Mouse (Mus musculus): Measurements from ENCODE around the gene Svep1. TPM values are rescaled to one million over a fixed set of nuclear protein-coding genes. Genes with fewer than 3 reads are reported as not detected.

Svep1 gene
- polyA plus RNA-seq, 1 experiment from 2014 or later = 0.31 TPM

GRCm38 (mm10) chr4:58082588-58082987, 124.1 kb downstream of the Svep1 start:
- 7% methylated on average over 5 of the region's 5 CpGs for WGBS (ENCODE audit: insufficient replicate concordance)
- Histone ChIP-seq H3K4me2 (no peak overlapping the region), H3K4me3 (replicated peaks) (no peak overlapping the region), H3K36me3 (replicated peaks) (no peaks in the 10 kb centered on the region), H3K27me3 (no peaks in the 10 kb centered on the region), H3K4me1 (replicated peaks) (no peaks in the 10 kb centered on the region), H3K9ac (no peak overlapping the region), H3K9me3 (replicated peaks) (no peaks in the 10 kb centered on the region), H3K27ac (replicated peaks) (no peak overlapping the region)
- ATAC-seq (ENCODE audit: insufficient read depth) = no peak

- no peak for ATAC-seq (ENCODE audit: insufficient read depth)
- WGBS (ENCODE audit: insufficient replicate concordance) = 19% methylated on average over 10 of the region's 10 CpGs
- Histone ChIP-seq H3K36me3 (replicated peaks) (no peaks in the 10 kb centered on the region), H3K27ac (replicated peaks) (no peak overlapping the region), H3K4me1 (replicated peaks) (no peaks in the 10 kb centered on the region), H3K4me3 (replicated peaks) (no peak overlapping the region), H3K9me3 (replicated peaks) (no peaks in the 10 kb centered on the region), H3K4me2 (no peak overlapping the region), H3K27me3 (no peaks in the 10 kb centered on the region), H3K9ac (no peak overlapping the region)
Measured at GRCm38 (mm10) chr4:58079631-58080030, 127.0 kb downstream of the Svep1 start.

- Histone ChIP-seq H3K27ac (replicated peaks) (no peak overlapping the region), H3K9me3 (replicated peaks) (no peaks in the 10 kb centered on the region), H3K9ac (no peak overlapping the region), H3K4me3 (replicated peaks) (no peak overlapping the region), H3K27me3 (no peaks in the 10 kb centered on the region), H3K4me1 (replicated peaks) (no peaks in the 10 kb centered on the region), H3K36me3 (replicated peaks) (no peaks in the 10 kb centered on the region), H3K4me2 (no peak overlapping the region)
- WGBS (ENCODE audit: insufficient replicate concordance) = 30% methylated on average over 6 of the region's 6 CpGs
- ATAC-seq (ENCODE audit: insufficient read depth) = no peak
Measured at GRCm38 (mm10) chr4:58077950-58078349, 128.7 kb downstream of the Svep1 start.

DNA sequence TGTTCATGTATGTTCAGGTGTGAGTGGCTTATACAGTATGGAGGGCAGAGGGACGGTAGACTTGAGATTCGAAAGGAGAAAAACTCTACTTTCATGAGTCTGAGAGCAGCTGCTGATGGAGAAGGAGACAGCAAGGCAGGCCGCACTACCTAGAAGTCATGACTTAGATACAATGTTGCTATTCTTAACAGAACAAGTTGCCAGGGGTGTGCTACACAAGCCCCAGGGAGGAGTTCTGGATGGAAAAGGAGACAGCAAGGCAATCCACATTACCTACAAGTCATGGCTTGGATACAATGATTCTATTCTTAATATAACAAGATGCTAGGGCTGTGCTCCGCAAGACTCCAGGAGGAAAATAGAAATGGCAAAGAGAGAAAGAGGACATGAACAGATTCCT, 129.1 kb downstream of the Svep1 start:
- no peak overlapping the region for H3K9ac ChIP-seq
- no peaks in the 10 kb centered on the region for H3K36me3 ChIP-seq (replicated peaks)
- no peak overlapping the region for H3K4me2 ChIP-seq
- H3K27ac ChIP-seq (replicated peaks) = no peak overlapping the region
- H3K27me3 ChIP-seq = no peaks in the 10 kb centered on the region
- no peak for ATAC-seq (ENCODE audit: insufficient read depth)
- 69% methylated on average over 4 of the region's 4 CpGs for WGBS (ENCODE audit: insufficient replicate concordance)
- no peak overlapping the region for H3K4me3 ChIP-seq (replicated peaks)
- H3K4me1 ChIP-seq (replicated peaks) = no peaks in the 10 kb centered on the region
- H3K9me3 ChIP-seq (replicated peaks) = no peaks in the 10 kb centered on the region

DNA sequence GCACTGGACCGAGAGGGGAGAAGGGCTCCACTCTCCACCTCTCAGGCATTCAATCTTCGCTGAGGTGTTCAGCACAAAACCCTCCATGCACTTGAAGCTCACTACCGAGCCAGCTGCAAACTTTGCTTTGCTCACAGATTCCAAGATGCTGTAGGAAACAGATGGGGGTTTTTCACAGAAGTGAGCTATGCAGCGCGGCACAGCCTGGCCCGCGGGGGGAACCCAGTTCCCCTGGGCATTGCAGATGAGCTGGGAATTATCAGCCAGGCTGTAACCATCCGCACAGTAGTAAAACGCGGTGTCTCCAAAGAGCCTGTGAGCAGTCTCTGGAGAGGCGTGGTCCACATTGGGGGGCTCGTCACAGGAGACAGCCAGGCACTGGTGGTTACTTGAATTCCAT, 133.8 kb downstream of the Svep1 start:
- no peak overlapping the region for H3K4me2 ChIP-seq
- no peaks in the 10 kb centered on the region for H3K4me1 ChIP-seq (replicated peaks)
- no peaks in the 10 kb centered on the region for H3K9me3 ChIP-seq (replicated peaks)
- no peak overlapping the region for H3K27ac ChIP-seq (replicated peaks)
- 78% methylated on average over 12 of the region's 12 CpGs for WGBS (ENCODE audit: insufficient replicate concordance)
- H3K36me3 ChIP-seq (replicated peaks) = no peaks in the 10 kb centered on the region
- H3K9ac ChIP-seq = no peak overlapping the region
- ATAC-seq (ENCODE audit: insufficient read depth) = no peak
- H3K4me3 ChIP-seq (replicated peaks) = no peak overlapping the region
- H3K27me3 ChIP-seq = no peaks in the 10 kb centered on the region

GRCm38 (mm10) chr4:58068886-58069285, 137.8 kb downstream of the Svep1 start:
- no peak overlapping the region for H3K9ac ChIP-seq
- no peak overlapping the region for H3K4me2 ChIP-seq
- H3K9me3 ChIP-seq (replicated peaks) = no peaks in the 10 kb centered on the region
- no peak overlapping the region for H3K27ac ChIP-seq (replicated peaks)
- no peaks in the 10 kb centered on the region for H3K4me1 ChIP-seq (replicated peaks)
- no peak for ATAC-seq (ENCODE audit: insufficient read depth)
- no peaks in the 10 kb centered on the region for H3K36me3 ChIP-seq (replicated peaks)
- no peaks in the 10 kb centered on the region for H3K27me3 ChIP-seq
- H3K4me3 ChIP-seq (replicated peaks) = no peak overlapping the region
- 60% methylated on average over 5 of the region's 5 CpGs for WGBS (ENCODE audit: insufficient replicate concordance)

- H3K4me2 ChIP-seq = no peak overlapping the region
- ATAC-seq (ENCODE audit: insufficient read depth) = no peak
- H3K4me3 ChIP-seq (replicated peaks) = no peak overlapping the region
- no peak overlapping the region for H3K9ac ChIP-seq
- H3K36me3 ChIP-seq (replicated peaks) = no peaks in the 10 kb centered on the region
- no peak overlapping the region for H3K27ac ChIP-seq (replicated peaks)
- 26% methylated on average over 2 of the region's 2 CpGs for WGBS (ENCODE audit: insufficient replicate concordance)
- H3K4me1 ChIP-seq (replicated peaks) = no peaks in the 10 kb centered on the region
- no peaks in the 10 kb centered on the region for H3K9me3 ChIP-seq (replicated peaks)
- H3K27me3 ChIP-seq = no peaks in the 10 kb centered on the region
Measured at GRCm38 (mm10) chr4:58064721-58065120, 141.9 kb downstream of the Svep1 start.

- no peak overlapping the region for H3K9ac ChIP-seq
- no peak overlapping the region for H3K4me3 ChIP-seq (replicated peaks)
- ATAC-seq (ENCODE audit: insufficient read depth) = no peak
- no peaks in the 10 kb centered on the region for H3K4me1 ChIP-seq (replicated peaks)
- H3K27me3 ChIP-seq = no peaks in the 10 kb centered on the region
- no peaks in the 10 kb centered on the region for H3K36me3 ChIP-seq (replicated peaks)
- WGBS (ENCODE audit: insufficient replicate concordance) = 59% methylated on average over 1 of the region's 1 CpGs
- no peaks in the 10 kb centered on the region for H3K9me3 ChIP-seq (replicated peaks)
- no peak overlapping the region for H3K27ac ChIP-seq (replicated peaks)
- no peak overlapping the region for H3K4me2 ChIP-seq
Measured at GRCm38 (mm10) chr4:58062933-58063332, 143.7 kb downstream of the Svep1 start.

DNA sequence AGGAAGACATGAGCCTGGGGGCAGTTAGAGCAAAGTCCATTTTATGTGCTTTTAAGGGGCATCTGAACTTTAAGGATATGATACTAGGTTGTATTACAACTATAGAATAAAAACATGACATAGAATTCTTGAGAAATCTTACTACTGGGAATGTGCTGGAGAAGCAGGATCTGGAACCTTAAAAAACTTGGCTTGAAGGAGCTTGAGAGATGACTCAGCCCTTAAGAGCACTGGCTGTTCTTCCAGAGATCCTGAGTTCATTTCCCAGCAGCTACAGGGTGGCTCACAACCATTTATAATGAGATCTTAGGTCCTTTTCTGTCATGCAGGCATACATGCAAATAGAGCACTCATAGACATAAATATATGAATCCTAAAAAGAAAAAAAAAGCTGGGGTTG, 151.0 kb downstream of the Svep1 start:
- Histone ChIP-seq H3K9me3 (replicated peaks) (no peaks in the 10 kb centered on the region), H3K4me3 (replicated peaks) (no peak overlapping the region), H3K4me2 (no peak overlapping the region), H3K9ac (no peak overlapping the region), H3K27ac (replicated peaks) (no peak overlapping the region), H3K27me3 (no peaks in the 10 kb centered on the region), H3K4me1 (replicated peaks) (no peaks in the 10 kb centered on the region), H3K36me3 (replicated peaks) (no peaks in the 10 kb centered on the region)
- no peak for ATAC-seq (ENCODE audit: insufficient read depth)

GRCm38 (mm10) chr4:58054441-58054840, 152.2 kb downstream of the Svep1 start:
- Histone ChIP-seq H3K9me3 (replicated peaks) (no peaks in the 10 kb centered on the region), H3K27me3 (no peaks in the 10 kb centered on the region), H3K4me2 (no peak overlapping the region), H3K4me3 (replicated peaks) (no peak overlapping the region), H3K9ac (no peak overlapping the region), H3K4me1 (replicated peaks) (no peaks in the 10 kb centered on the region), H3K36me3 (replicated peaks) (no peaks in the 10 kb centered on the region), H3K27ac (replicated peaks) (no peak overlapping the region)
- 61% methylated on average over 5 of the region's 5 CpGs for WGBS (ENCODE audit: insufficient replicate concordance)
- no peak for ATAC-seq (ENCODE audit: insufficient read depth)

GRCm38 (mm10) chr4:58050746-58051145, 155.9 kb downstream of the Svep1 start:
- no peaks in the 10 kb centered on the region for H3K36me3 ChIP-seq (replicated peaks)
- ATAC-seq (ENCODE audit: insufficient read depth) = no peak
- no peak overlapping the region for H3K4me2 ChIP-seq
- no peaks in the 10 kb centered on the region for H3K9me3 ChIP-seq (replicated peaks)
- H3K4me1 ChIP-seq (replicated peaks) = no peaks in the 10 kb centered on the region
- no peak overlapping the region for H3K4me3 ChIP-seq (replicated peaks)
- H3K27ac ChIP-seq (replicated peaks) = no peak overlapping the region
- no peaks in the 10 kb centered on the region for H3K27me3 ChIP-seq
- 36% methylated on average over 8 of the region's 8 CpGs for WGBS (ENCODE audit: insufficient replicate concordance)
- no peak overlapping the region for H3K9ac ChIP-seq

DNA sequence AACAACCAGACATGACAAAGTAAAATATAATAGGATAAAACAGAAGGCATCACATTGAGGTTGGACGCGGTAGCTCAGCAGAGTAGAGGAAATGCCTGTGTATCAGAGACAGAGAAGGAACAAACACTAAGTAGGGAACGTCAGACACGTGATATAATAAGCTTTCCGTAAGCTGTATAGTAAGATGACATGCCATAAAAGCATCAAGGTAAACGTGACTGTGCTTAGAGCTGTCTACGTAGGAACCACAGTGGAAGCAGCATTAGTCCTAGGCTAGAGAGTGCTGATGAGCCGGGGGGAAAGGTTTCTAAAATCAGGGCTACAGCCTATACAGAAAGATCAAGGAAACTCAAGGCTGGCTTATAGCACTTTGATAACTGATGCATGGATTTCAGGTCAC, 156.4 kb downstream of the Svep1 start:
- Histone ChIP-seq H3K27me3 (no peaks in the 10 kb centered on the region), H3K4me2 (no peak overlapping the region), H3K36me3 (replicated peaks) (no peaks in the 10 kb centered on the region), H3K4me3 (replicated peaks) (no peak overlapping the region), H3K4me1 (replicated peaks) (no peaks in the 10 kb centered on the region), H3K9ac (no peak overlapping the region), H3K9me3 (replicated peaks) (no peaks in the 10 kb centered on the region), H3K27ac (replicated peaks) (no peak overlapping the region)
- WGBS (ENCODE audit: insufficient replicate concordance) = 52% methylated on average over 8 of the region's 8 CpGs
- ATAC-seq (ENCODE audit: insufficient read depth) = no peak

Measured in liver, embryonic 15.5 days (tissue).